Mouse (Mus musculus) MN1 (cell line): Measurements from ENCODE around the gene Ssc4d.

Experiments used
- DNase-seq: peaks from one replicate; pipeline ENCODE4 v3.0.0-alpha.2; 2016; ENCODE audit warnings: low spot score

The Ssc4d gene

GRCm38 (mm10) chr5:135940587-135940986 is 33.7 kb downstream of the Ssc4d start:
- no peak for DNase-seq

- DNase-seq, result no peak
These were observed 38.6 kb downstream of the Ssc4d start for GRCm38 (mm10) chr5:135935641-135936190.

GRCm38 (mm10) chr5:135935176-135935523 is 39.2 kb downstream of the Ssc4d start:
- DNase-seq, result peak; percentile 94

- peak; percentile 100 for DNase-seq
These were observed 39.7 kb downstream of the Ssc4d start, which contains the start of gene Ywhag for GRCm38 (mm10) chr5:135934481-135935175. Gene Ywhag, minus strand, starts transcription at chr5:135934616.

- peak; percentile 81 for DNase-seq
These were observed 40.4 kb downstream of the Ssc4d start for GRCm38 (mm10) chr5:135933900-135934441.

- DNase-seq, result no peak
These were observed 41.0 kb downstream of the Ssc4d start for GRCm38 (mm10) chr5:135933222-135933899.

- peak; percentile 81 for DNase-seq
These were observed 42.0 kb downstream of the Ssc4d start for GRCm38 (mm10) chr5:135932359-135932758.

GRCm38 (mm10) chr5:135931526-135931925 is 42.8 kb downstream of the Ssc4d start:
- no peak for DNase-seq

- no peak for DNase-seq
These were observed 44.5 kb downstream of the Ssc4d start for GRCm38 (mm10) chr5:135929685-135930424.

GRCm38 (mm10) chr5:135923901-135924300 is 50.4 kb downstream of the Ssc4d start:
- DNase-seq, result no peak

GRCm38 (mm10) chr5:135919902-135920301 is 54.4 kb downstream of the Ssc4d start:
- DNase-seq, result no peak

GRCm38 (mm10) chr5:135918593-135918992 is 55.7 kb downstream of the Ssc4d start:
- DNase-seq, result no peak

- no peak for DNase-seq
These were observed 56.3 kb downstream of the Ssc4d start for GRCm38 (mm10) chr5:135918059-135918437.

GRCm38 (mm10) chr5:135917327-135918058 is 56.8 kb downstream of the Ssc4d start:
- DNase-seq, result no peak

GRCm38 (mm10) chr5:135916601-135917000 is 57.7 kb downstream of the Ssc4d start:
- DNase-seq, result no peak

GRCm38 (mm10) chr5:135916051-135916565 is 58.2 kb downstream of the Ssc4d start:
- DNase-seq, result no peak

- peak; percentile 71 for DNase-seq
These were observed 60.2 kb downstream of the Ssc4d start for GRCm38 (mm10) chr5:135914156-135914555.

GRCm38 (mm10) chr5:135913201-135913600 is 61.1 kb downstream of the Ssc4d start:
- no peak for DNase-seq

GRCm38 (mm10) chr5:135911633-135912220 is 62.6 kb downstream of the Ssc4d start:
- DNase-seq, result peak; percentile 63

- DNase-seq, result no peak
These were observed 63.5 kb downstream of the Ssc4d start for GRCm38 (mm10) chr5:135910813-135911212.
